Mouse (Mus musculus): ENCODE results near the gene Ngly1. TPM values are rescaled to one million over a fixed set of nuclear protein-coding genes. Genes with fewer than 3 reads are reported as not detected.

Gene Ngly1
- polyA plus RNA-seq (2015; fragmentation: Nextera tagmentation; extraction: Ambion mirVana), result 24.3 and 26.2 TPM in 2 replicates

- Histone ChIP-seq H3K4me1 (replicated peaks) (peaks cover 15% of the 10 kb centered on the region), H3K4me2 (replicated peaks) (peak within 1 kb of the TSS; percentile 74), H3K4me3 (replicated peaks) (peak within 1 kb of the TSS; percentile 73), H3K27me3 (no peaks in the 10 kb centered on the region), H3K27ac (peak within 1 kb of the TSS; percentile 74), H3K36me3 (no peaks in the 10 kb centered on the region), H3K9ac (replicated peaks) (peak within 1 kb of the TSS; percentile 92), H3K9me3 (no peaks in the 10 kb centered on the region)
- WGBS, result under 1% methylated on average over 50 of the region's 65 CpGs
- ATAC-seq, result peak; percentile 99
Observed at GRCm38 (mm10) chr14:16249171-16249874, at the start of gene Ngly1, which contains the start of gene Oxsm. Gene Ngly1, plus strand, starts transcription at chr14:16249280. Gene Oxsm, minus strand, starts transcription at chr14:16249808.

GRCm38 (mm10) chr14:16200220-16200912 is 48.7 kb upstream of the Ngly1 start:
- Histone ChIP-seq H3K27me3 (no peaks in the 10 kb centered on the region), H3K27ac (peak overlapping the region; percentile 91), H3K9me3 (no peaks in the 10 kb centered on the region), H3K4me2 (replicated peaks) (peak overlapping the region; percentile 43), H3K9ac (replicated peaks) (0 out of 2 replicates have a peak overlapping the region, but pooled peaks have one; percentile 12), H3K36me3 (no peaks in the 10 kb centered on the region), H3K4me3 (replicated peaks) (peak overlapping the region; percentile 12; the same call in 1 of the 2 replicates), H3K4me1 (replicated peaks) (peaks cover 27% of the 10 kb centered on the region)
- peak; percentile 57 for ATAC-seq
- 8% methylated on average over 6 of the region's 6 CpGs for WGBS

- Histone ChIP-seq H3K4me1 (replicated peaks) (peaks cover 27% of the 10 kb centered on the region), H3K36me3 (no peaks in the 10 kb centered on the region), H3K27me3 (no peaks in the 10 kb centered on the region), H3K27ac (peak overlapping the region; percentile 91), H3K9me3 (no peaks in the 10 kb centered on the region), H3K4me3 (replicated peaks) (peak overlapping the region; percentile 12; the same call in 1 of the 2 replicates), H3K9ac (replicated peaks) (0 out of 2 replicates have a peak overlapping the region, but pooled peaks have one; percentile 12), H3K4me2 (replicated peaks) (peak overlapping the region; percentile 43)
- ATAC-seq, result peak; percentile 98
- WGBS, result 6% methylated on average over 8 of the region's 8 CpGs
Observed at GRCm38 (mm10) chr14:16200969-16201638, 48.0 kb upstream of the Ngly1 start.

GRCm38 (mm10) chr14:16201673-16202072 is 47.4 kb upstream of the Ngly1 start:
- no peak overlapping the region for H3K4me2 ChIP-seq (replicated peaks)
- H3K27me3 ChIP-seq, result no peaks in the 10 kb centered on the region
- H3K9me3 ChIP-seq, result no peaks in the 10 kb centered on the region
- no peak overlapping the region for H3K4me3 ChIP-seq (replicated peaks)
- no peak overlapping the region for H3K9ac ChIP-seq (replicated peaks)
- H3K4me1 ChIP-seq (replicated peaks), result peaks cover 27% of the 10 kb centered on the region
- 35% methylated on average over 3 of the region's 3 CpGs for WGBS
- no peaks in the 10 kb centered on the region for H3K36me3 ChIP-seq
- peak overlapping the region; percentile 91 for H3K27ac ChIP-seq
- peak; percentile 7; the same call in 1 of the 2 replicates for ATAC-seq

GRCm38 (mm10) chr14:16207722-16208121 is 41.4 kb upstream of the Ngly1 start:
- H3K4me2 ChIP-seq (replicated peaks), result no peak overlapping the region
- H3K9ac ChIP-seq (replicated peaks), result no peak overlapping the region
- H3K4me1 ChIP-seq (replicated peaks), result peaks cover 1% of the 10 kb centered on the region
- no peaks in the 10 kb centered on the region for H3K27me3 ChIP-seq
- H3K27ac ChIP-seq, result no peak overlapping the region
- ATAC-seq, result no peak
- H3K4me3 ChIP-seq (replicated peaks), result no peak overlapping the region
- H3K36me3 ChIP-seq, result no peaks in the 10 kb centered on the region
- H3K9me3 ChIP-seq, result no peaks in the 10 kb centered on the region

GRCm38 (mm10) chr14:16219015-16219414 is 30.1 kb upstream of the Ngly1 start:
- Histone ChIP-seq H3K27ac (no peak overlapping the region), H3K27me3 (no peaks in the 10 kb centered on the region), H3K36me3 (no peaks in the 10 kb centered on the region), H3K9me3 (no peaks in the 10 kb centered on the region), H3K4me3 (replicated peaks) (no peak overlapping the region), H3K4me1 (replicated peaks) (no peaks in the 10 kb centered on the region), H3K9ac (replicated peaks) (no peak overlapping the region), H3K4me2 (replicated peaks) (no peak overlapping the region)
- WGBS, result 55% methylated on average over 2 of the region's 2 CpGs
- no peak for ATAC-seq

- ATAC-seq, result no peak
- H3K27ac ChIP-seq, result no peak overlapping the region
- H3K9me3 ChIP-seq, result no peaks in the 10 kb centered on the region
Observed at GRCm38 (mm10) chr14:16229395-16229794, 19.7 kb upstream of the Ngly1 start.

GRCm38 (mm10) chr14:16230581-16230980 is 18.5 kb upstream of the Ngly1 start:
- H3K27ac ChIP-seq, result no peak overlapping the region
- H3K27me3 ChIP-seq, result no peaks in the 10 kb centered on the region
- H3K9me3 ChIP-seq, result no peaks in the 10 kb centered on the region
- H3K4me3 ChIP-seq (replicated peaks), result no peak overlapping the region
- no peaks in the 10 kb centered on the region for H3K4me1 ChIP-seq (replicated peaks)
- ATAC-seq, result no peak
- H3K9ac ChIP-seq (replicated peaks), result no peak overlapping the region
- H3K4me2 ChIP-seq (replicated peaks), result no peak overlapping the region
- no peaks in the 10 kb centered on the region for H3K36me3 ChIP-seq

More at GRCm38 (mm10) chr14:16229395-16229794, 19.7 kb upstream of the Ngly1 start:
- Histone ChIP-seq H3K27me3 (no peaks in the 10 kb centered on the region), H3K4me2 (replicated peaks) (no peak overlapping the region), H3K4me1 (replicated peaks) (no peaks in the 10 kb centered on the region), H3K36me3 (no peaks in the 10 kb centered on the region), H3K4me3 (replicated peaks) (no peak overlapping the region), H3K9ac (replicated peaks) (no peak overlapping the region)
- 79% methylated on average over 2 of the region's 2 CpGs for WGBS

GRCm38 (mm10) chr14:16233515-16233914 is 15.6 kb upstream of the Ngly1 start:
- H3K9ac ChIP-seq (replicated peaks), result no peak overlapping the region
- no peak overlapping the region for H3K4me2 ChIP-seq (replicated peaks)
- H3K4me3 ChIP-seq (replicated peaks), result no peak overlapping the region
- ATAC-seq, result no peak
- no peaks in the 10 kb centered on the region for H3K27me3 ChIP-seq
- 26% methylated on average over 1 of the region's 1 CpGs for WGBS
- no peak overlapping the region for H3K27ac ChIP-seq
- H3K36me3 ChIP-seq, result no peaks in the 10 kb centered on the region
- peaks cover 5% of the 10 kb centered on the region; the same call in 1 of the 2 replicates for H3K9me3 ChIP-seq
- no peaks in the 10 kb centered on the region for H3K4me1 ChIP-seq (replicated peaks)

- no peak overlapping the region for H3K27ac ChIP-seq
- no peak overlapping the region for H3K4me2 ChIP-seq (replicated peaks)
- H3K9ac ChIP-seq (replicated peaks), result no peak overlapping the region
- no peaks in the 10 kb centered on the region for H3K27me3 ChIP-seq
- H3K4me3 ChIP-seq (replicated peaks), result no peak overlapping the region
- ATAC-seq, result no peak
- H3K36me3 ChIP-seq, result no peaks in the 10 kb centered on the region
- H3K9me3 ChIP-seq, result peaks cover 5% of the 10 kb centered on the region; the same call in 1 of the 2 replicates
- no peaks in the 10 kb centered on the region for H3K4me1 ChIP-seq (replicated peaks)
- 72% methylated on average over 3 of the region's 3 CpGs for WGBS
Observed at GRCm38 (mm10) chr14:16236466-16236865, 12.6 kb upstream of the Ngly1 start.

- H3K9me3 ChIP-seq, result peaks cover 5% of the 10 kb centered on the region; the same call in 1 of the 2 replicates
- H3K4me1 ChIP-seq (replicated peaks), result peaks cover 13% of the 10 kb centered on the region
- no peaks in the 10 kb centered on the region for H3K27me3 ChIP-seq
- H3K36me3 ChIP-seq, result no peaks in the 10 kb centered on the region
- 97% methylated on average over 10 of the region's 10 CpGs for WGBS
- no peak overlapping the region for H3K27ac ChIP-seq
- peak overlapping the region; percentile 56; the same call in 1 of the 2 replicates for H3K4me3 ChIP-seq (replicated peaks)
- no peak for ATAC-seq
- H3K9ac ChIP-seq (replicated peaks), result no peak overlapping the region; the same call in 1 of the 2 replicates
- H3K4me2 ChIP-seq (replicated peaks), result peak overlapping the region; percentile 65
Observed at GRCm38 (mm10) chr14:16242193-16242815, 6.8 kb upstream of the Ngly1 start.

All from midbrain, embryonic 13.5 days (tissue).